Mouse (Mus musculus) cortical plate, adult 2 months (tissue): Measurements from ENCODE around the gene Susd4. TPM values are rescaled to one million over a fixed set of nuclear protein-coding genes. Genes with fewer than 3 reads are reported as not detected.
A peak's percentile ranks its signal among the peaks of the same experiment; 100 is the strongest.

Experiments used
- H3K27ac ChIP-seq: fragments of 200-500 bp; 2 replicates; pipeline ENCODE4 v1.5.1; 2012; ENCODE audit warnings: low read length, control low read depth, inconsistent platforms; ENCODE audit not compliant: insufficient read depth
- H3K4me1 ChIP-seq: fragments of 200-500 bp; 2 replicates; pipeline ENCODE4 v1.6.1; 2011; ENCODE audit warnings: low read length; ENCODE audit not compliant: control insufficient read depth, insufficient read depth
- H3K4me3 ChIP-seq: fragments of 200-500 bp; 2 replicates; pipeline ENCODE4 v1.5.1; 2011; ENCODE audit warnings: mild to moderate bottlenecking, low read length, control low read depth; ENCODE audit not compliant: insufficient read depth
- CTCF ChIP-seq: fragments of 200-500 bp; IDR thresholded peaks from 2 replicates; pipeline ENCODE4 v1.5.1; 2011; ENCODE audit warnings: mild to moderate bottlenecking, control low read depth, low read length; ENCODE audit not compliant: insufficient read depth; ENCODE audit errors: extremely low read depth
- POLR2A ChIP-seq: fragments of 200-500 bp; IDR thresholded peaks from 2 replicates; pipeline ENCODE4 v1.6.1; 2011; ENCODE audit warnings: mild to moderate bottlenecking, low read length, control low read depth; ENCODE audit not compliant: insufficient read depth; ENCODE audit errors: extremely low read depth
- polyA plus RNA-seq: library from polyadenylated mRNA; depleted of rRNA; stranded (reverse); fragments of >200 nt; gene quantifications from 2 replicates; pipeline ENCODE4 v1.2.3, GENCODE M21; 2012

Gene Susd4
- polyA plus RNA-seq, 1 experiment: 128 TPM

DNA sequence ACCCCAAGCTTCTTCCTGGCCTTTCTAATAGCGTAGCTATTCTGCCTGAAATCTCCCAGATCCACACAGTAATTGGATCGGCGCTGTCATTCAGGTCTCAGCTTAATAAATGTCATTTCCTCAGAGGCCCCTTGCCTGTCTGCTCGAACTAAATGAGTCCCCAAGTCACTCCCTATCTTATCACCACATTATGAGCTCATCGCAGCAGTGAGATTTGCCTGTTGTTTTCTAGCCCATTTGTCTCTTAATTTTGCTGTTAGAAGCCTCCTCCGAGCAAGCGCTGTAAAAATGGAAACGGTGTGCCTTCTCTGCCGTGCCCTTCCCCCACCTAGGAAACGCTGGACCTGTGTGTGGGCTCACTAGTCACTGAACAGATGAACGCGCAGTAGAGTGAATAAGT is 85.9 kb downstream of the Susd4 start:
- Histone ChIP-seq H3K4me1 (no peaks in the 10 kb centered on the region), H3K4me3 (no peak overlapping the region), H3K27ac (no peak overlapping the region)
- TF ChIP-seq POLR2A (no peak), CTCF (no peak)

DNA sequence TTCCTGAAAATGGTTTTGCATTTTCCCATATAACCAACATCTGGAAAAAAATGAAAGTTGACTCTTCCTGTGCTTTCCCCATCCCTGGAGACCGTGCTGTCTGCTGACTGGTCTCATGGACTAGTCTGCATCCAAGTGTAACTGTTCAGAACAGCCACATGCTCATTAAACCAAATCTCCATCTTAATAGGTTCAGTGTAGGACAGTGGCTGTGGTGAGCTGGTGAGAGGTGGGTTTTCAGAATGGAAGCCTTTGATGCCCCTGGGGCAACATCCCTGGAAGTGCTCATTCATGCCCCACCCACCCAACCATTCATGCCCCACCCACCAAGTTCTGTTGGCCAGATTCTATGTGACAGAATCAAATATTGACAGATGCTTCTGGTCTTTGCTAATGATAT is 86.4 kb downstream of the Susd4 start:
- no peak overlapping the region for H3K4me3 ChIP-seq
- TF ChIP-seq CTCF (no peak), POLR2A (no peak)
- H3K27ac ChIP-seq: no peak overlapping the region
- no peaks in the 10 kb centered on the region for H3K4me1 ChIP-seq

DNA sequence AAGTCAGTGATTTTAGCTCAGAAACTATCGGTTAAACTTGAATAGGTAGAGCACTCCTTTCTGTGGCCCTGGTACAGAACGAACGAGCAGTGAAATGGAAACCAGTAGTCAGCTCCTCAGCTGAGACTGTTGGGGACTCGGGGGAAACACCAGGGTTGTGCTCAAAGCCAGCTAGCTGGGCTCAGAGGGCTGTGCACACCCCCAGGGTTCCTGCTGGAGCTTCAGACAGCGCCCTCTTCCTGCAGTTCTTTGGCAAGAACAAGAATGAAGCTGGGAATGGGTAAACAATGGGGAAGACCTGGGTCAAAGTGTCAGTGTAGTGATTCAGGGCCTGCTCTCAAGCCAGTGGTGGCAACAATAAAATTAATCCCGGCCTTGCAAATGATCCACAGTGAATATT is 88.5 kb downstream of the Susd4 start:
- no peak for TF ChIP-seq CTCF
- TF ChIP-seq POLR2A: no peak
- Histone ChIP-seq H3K27ac (no peak overlapping the region), H3K4me3 (no peak overlapping the region), H3K4me1 (no peaks in the 10 kb centered on the region)

DNA sequence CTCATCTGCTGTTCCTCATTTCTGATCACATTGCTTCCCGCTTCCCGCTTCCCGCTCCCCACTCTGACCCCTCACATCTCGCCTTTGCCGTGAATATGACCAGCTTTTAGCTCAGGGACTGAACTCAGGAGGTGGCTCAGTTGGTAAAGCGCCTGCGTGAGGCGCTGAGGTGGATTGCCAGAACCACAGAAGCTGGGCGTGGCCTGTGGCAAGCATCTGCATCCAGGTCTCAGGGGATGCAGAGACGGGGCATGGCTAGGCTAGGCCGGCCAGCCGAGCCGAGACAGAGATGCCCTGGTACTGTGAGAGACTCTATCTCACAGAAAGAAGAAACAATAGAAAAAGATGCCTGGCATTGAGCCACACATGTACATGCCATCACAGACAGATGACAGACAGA is 93.0 kb downstream of the Susd4 start:
- H3K27ac ChIP-seq: no peak overlapping the region
- no peak overlapping the region for H3K4me3 ChIP-seq
- no peaks in the 10 kb centered on the region for H3K4me1 ChIP-seq
- no peak for TF ChIP-seq POLR2A
- no peak for TF ChIP-seq CTCF

DNA sequence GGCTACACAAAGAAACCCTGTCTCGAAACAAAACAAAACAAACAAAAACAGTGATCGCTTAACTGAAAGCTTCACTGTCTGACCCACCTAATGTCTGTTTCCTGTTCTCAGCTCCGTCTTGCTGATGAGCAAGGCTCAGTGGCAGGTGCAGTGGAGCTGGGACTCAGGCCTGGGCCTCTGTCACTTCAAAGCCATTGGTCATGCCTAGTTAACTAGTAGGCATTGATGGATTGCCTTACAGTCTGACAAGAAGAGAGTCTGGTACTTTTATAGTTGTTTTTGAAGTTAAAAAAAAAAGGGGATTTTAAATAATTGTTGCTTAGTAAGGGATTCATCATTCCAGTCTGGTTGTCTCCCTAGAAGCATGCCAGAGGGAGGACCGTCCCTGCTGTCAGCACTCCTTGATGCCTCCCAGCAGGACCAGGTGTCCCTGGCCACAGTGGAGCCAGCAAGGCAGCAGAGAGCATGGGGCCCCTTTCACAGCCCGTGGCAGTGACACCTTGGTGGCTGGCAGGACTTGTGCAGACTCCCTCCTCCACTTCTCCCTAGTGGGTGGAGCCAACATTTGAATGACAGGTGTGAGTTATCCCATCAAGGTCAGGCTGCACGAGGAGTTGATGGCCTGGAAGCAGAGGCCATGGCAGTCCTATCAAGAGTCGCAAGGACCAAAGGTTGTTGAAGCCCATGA is 98.2 kb downstream of the Susd4 start:
- Histone ChIP-seq H3K4me1 (no peaks in the 10 kb centered on the region), H3K4me3 (no peak overlapping the region), H3K27ac (no peak overlapping the region)
- no peak for TF ChIP-seq POLR2A
- TF ChIP-seq CTCF: no peak

DNA sequence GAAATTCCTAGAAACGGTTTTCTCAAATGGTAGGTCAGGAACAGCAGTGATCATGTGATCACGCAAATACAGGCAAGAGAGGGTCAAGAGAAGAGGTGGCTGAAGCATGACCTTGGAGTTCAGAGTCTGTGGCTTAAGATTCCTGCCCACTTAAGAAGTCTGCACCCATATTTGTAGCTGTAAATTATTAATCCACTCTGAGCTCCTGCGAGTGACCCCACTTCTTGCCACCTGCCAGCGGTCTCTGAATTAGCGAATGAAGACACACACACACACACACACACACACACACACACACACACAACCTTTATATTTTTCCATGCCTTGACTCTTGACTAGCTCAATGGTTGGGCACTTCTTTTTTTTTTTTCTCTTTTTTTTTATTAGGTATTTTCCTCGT is 99.7 kb downstream of the Susd4 start:
- Histone ChIP-seq H3K4me3 (no peak overlapping the region), H3K4me1 (no peaks in the 10 kb centered on the region), H3K27ac (no peak overlapping the region)
- TF ChIP-seq CTCF (no peak), POLR2A (no peak)

DNA sequence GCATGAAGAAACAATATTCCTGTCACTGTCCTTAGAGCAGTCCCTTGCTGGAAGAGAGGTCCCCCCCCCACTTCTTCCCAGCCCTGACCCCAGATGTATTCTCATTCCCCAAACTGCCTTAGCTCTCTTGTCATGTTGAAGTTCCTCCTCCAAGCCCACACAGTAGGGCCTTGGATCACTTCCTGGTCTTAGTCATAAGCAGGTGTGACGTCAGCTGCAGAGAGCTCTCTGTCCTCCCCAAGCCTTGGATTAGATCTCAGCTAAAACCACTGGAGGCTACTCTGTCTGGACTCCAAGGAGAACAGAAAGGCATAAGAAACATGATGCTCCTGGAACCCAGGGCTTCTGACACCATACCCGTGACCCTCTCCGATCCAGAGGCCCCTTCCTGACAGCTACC is 104.2 kb downstream of the Susd4 start:
- no peak overlapping the region for H3K4me3 ChIP-seq
- TF ChIP-seq POLR2A: no peak
- no peak for TF ChIP-seq CTCF
- no peaks in the 10 kb centered on the region for H3K4me1 ChIP-seq
- no peak overlapping the region for H3K27ac ChIP-seq

DNA sequence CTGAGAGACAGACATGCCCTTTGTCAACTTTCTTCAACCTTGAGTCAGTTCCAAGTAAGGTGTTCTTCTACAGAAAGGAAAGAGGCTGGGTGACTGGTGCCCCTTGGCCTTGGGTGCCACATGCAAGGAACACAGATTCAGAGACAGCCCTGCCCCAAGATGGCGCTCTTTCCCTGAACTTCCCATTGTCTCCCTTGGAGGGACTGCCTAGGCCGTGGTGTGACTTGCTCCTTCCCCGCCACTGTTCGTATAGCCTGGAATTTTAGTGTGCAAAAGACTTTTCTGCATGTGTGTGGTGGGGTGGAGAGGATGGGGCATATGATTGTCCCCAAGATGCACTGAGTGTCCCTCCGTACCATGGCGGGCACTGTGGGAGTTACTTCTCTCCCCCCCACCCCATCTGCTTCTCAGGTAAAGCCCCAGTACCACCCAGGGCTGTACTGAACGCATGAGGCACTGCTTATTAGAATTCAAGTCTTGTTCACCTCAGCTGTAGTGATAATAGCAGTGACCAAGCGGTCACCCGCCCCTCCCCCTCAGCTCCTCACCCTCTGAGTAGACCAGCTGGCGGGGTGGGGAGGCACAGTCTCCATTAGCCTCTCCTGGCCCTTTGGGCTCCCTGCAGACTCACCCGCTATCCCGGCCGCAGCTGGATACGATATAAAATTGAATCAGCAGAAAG is 104.9 kb downstream of the Susd4 start:
- no peaks in the 10 kb centered on the region for H3K4me1 ChIP-seq
- no peak overlapping the region for H3K27ac ChIP-seq
- H3K4me3 ChIP-seq: no peak overlapping the region
- no peak for TF ChIP-seq POLR2A
- TF ChIP-seq CTCF: peak; percentile 57

DNA sequence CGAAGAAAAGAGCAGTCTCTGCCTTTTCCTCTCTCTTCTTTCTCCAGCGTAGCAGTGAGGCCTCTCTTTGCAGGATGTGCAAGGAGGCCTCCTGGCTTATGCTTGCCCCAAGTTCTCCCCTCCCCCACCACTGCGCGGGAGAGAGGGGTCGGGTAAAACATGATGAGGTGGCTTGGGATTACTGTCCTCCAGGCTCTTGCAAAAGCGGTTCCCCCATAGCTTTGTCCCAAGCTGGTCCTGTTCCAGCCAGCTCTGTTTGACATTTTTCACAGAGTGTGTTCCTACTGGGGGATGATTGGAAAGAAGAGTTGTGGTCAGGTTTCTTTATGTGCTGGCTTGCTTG is 105.4 kb downstream of the Susd4 start:
- TF ChIP-seq POLR2A: no peak
- TF ChIP-seq CTCF: no peak
- Histone ChIP-seq H3K4me1 (no peaks in the 10 kb centered on the region), H3K4me3 (no peak overlapping the region), H3K27ac (no peak overlapping the region)

DNA sequence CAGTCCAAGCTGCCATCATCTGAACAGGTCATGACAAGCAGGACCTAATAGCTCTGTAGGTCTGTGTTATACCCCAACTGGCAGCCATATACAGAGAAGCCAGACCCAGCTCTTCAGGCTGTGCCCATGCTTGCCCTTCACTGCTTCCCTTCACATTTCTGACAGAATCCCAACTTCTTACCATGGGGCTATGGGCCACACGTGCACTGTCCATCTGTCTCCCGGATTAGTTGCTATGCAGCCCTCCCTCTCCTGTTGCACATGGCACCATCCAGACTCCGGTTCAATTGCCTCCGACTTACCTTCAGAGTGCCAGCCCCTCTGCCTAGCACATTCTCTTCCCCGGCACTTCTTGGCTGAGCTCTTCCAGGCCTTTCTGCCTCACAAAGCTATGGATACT is 114.5 kb downstream of the Susd4 start:
- H3K4me3 ChIP-seq: no peak overlapping the region
- peaks cover 2% of the 10 kb centered on the region; the same call in 1 of the 2 replicates for H3K4me1 ChIP-seq
- TF ChIP-seq CTCF (no peak), POLR2A (no peak)
- no peak overlapping the region for H3K27ac ChIP-seq

DNA sequence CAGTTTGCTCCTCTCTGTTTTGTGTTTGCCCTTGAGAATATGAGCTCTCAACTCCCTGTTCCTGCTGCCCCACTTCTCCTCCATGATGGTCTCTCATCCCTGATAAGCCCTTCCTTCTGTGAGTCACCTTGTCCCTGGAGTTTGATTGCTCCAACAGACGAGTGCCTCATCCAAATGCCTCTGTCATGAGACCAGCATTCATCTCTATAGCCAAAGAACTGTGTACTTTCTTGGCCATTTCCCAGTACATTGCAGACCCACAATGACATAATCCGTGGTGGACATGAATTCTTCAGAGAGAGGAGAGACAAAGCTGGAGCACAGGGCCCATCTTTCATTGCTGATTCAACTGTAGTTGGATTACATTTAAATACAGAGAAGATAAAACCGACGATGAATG is 115.1 kb downstream of the Susd4 start:
- Histone ChIP-seq H3K4me1 (peaks cover 2% of the 10 kb centered on the region; the same call in 1 of the 2 replicates), H3K4me3 (no peak overlapping the region), H3K27ac (no peak overlapping the region)
- TF ChIP-seq CTCF (no peak), POLR2A (no peak)
